Comparison of ENCODE assay signal across 11 mouse cellular contexts in the genomic region with DNA sequence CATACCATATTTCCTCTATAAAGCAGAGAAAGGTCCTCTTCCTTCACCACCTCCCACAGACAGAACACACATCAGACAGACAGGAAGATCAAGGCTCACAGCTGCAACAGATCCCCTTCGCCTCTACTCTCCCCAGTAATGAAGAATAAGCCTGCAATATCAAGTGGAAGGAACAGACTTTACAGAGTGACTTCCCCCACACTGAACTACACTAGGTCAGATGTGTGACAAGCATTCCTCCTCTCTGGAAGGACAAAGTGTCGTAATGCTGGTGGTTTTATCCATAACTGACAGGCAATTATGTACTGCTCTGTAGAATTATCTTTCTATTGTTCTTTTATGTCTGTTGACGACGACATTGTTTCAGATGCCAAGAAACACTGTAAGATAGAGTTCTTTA.
"Had no signal": no experiment of that assay in that cellular context is flagged by ENCODE, and none has a peak within 500 bp of the region (broad histone marks: within the 10 kb centered on the region; RNA-seq: fewer than 3 reads in every experiment).

No protein-coding gene starts in this region.

- DNase-seq: kidney, adult 9 months; kidney, postnatal 10 days; left cerebral cortex, postnatal 4 days; lung, adult 2 months; midbrain, embryonic 14.5 days; thymus, postnatal 4 days had no signal

- H3K4me1 ChIP-seq: limb, embryonic 13.5 days had no signal

- ATAC-seq: intestine, postnatal 0 days had no signal

- H3K27me3 ChIP-seq: limb, embryonic 13.5 days; neural tube, embryonic 12.5 days had no signal

- H3K36me3 ChIP-seq: limb, embryonic 13.5 days; neural tube, embryonic 12.5 days had no signal

- H3K4me3 ChIP-seq: limb, embryonic 13.5 days; neural tube, embryonic 12.5 days had no signal

- H3K27ac ChIP-seq: limb, embryonic 13.5 days; liver, embryonic 14.5 days; neural tube, embryonic 12.5 days; stomach, postnatal 0 days had no signal

- H3K9ac ChIP-seq: limb, embryonic 13.5 days; liver, embryonic 14.5 days; neural tube, embryonic 12.5 days had no signal

- H3K9me3 ChIP-seq: neural tube, embryonic 12.5 days had no signal

- H3K4me2 ChIP-seq: limb, embryonic 13.5 days; neural tube, embryonic 12.5 days had no signal
